Mouse (Mus musculus) midbrain, embryonic 10.5 days (tissue): Measurements from ENCODE around the gene Adh6b. TPM values are rescaled to one million over a fixed set of nuclear protein-coding genes. Genes with fewer than 3 reads are reported as not detected.

Source experiments
- DNase-seq: peaks from one replicate; pipeline ENCODE4 v3.0.0-alpha.2; 2017; ENCODE audit warnings: low spot score
- H3K27ac ChIP-seq: fragments of 300-500 bp; sonication (generic); replicated peaks from 2 replicates; pipeline ENCODE4 v1.5.1; 2016; ENCODE audit warnings: mild to moderate bottlenecking
- H3K27me3 ChIP-seq: fragments of 300-500 bp; sonication (generic); 2 replicates; pipeline ENCODE4 v1.6.1; 2016; ENCODE audit warnings: low read depth, mild to moderate bottlenecking; ENCODE audit not compliant: poor library complexity, severe bottlenecking
- H3K36me3 ChIP-seq: fragments of 300-500 bp; sonication (generic); 2 replicates; pipeline ENCODE4 v1.6.1; 2016; ENCODE audit warnings: mild to moderate bottlenecking, moderate library complexity
- H3K4me1 ChIP-seq: fragments of 300-500 bp; sonication (generic); 2 replicates; pipeline ENCODE4 v1.6.1; 2016
- H3K4me3 ChIP-seq: fragments of 300-500 bp; sonication (generic); 2 replicates; pipeline ENCODE4 v1.5.1; 2016; ENCODE audit warnings: mild to moderate bottlenecking, moderate library complexity
- H3K9me3 ChIP-seq: fragments of 300-500 bp; sonication (generic); replicated peaks from 2 replicates; pipeline ENCODE4 v1.6.1; 2016; ENCODE audit warnings: mild to moderate bottlenecking
- WGBS: fragments of 180-500 bp; shearing (Covaris S2); methylation state at CpG from one replicate; pipeline ENCODE4 v1.1.7; 2016; 5-methylcytosine and 5-hydroxymethylcytosine counted together
- polyA plus RNA-seq: library from polyadenylated mRNA; unstranded; fragments of >200 nt; fragmentation: Nextera tagmentation; extraction: Ambion mirVana; gene quantifications from 2 replicates; pipeline ENCODE4 v1.2.1, GENCODE M21; 2016

Gene Adh6b
- polyA plus RNA-seq: 0.47 and 1.0 TPM in 2 replicates

- DNase-seq: no peak
- H3K27me3 ChIP-seq: no peaks in the 10 kb centered on the region
- H3K4me1 ChIP-seq: peaks cover 3% of the 10 kb centered on the region; the same call in 1 of the 2 replicates
- no peak within 1 kb of the TSS for H3K27ac ChIP-seq
- H3K4me3 ChIP-seq: no peak within 1 kb of the TSS
- H3K9me3 ChIP-seq: no peaks in the 10 kb centered on the region
- 92% methylated on average over 14 of the region's 14 CpGs for WGBS
- H3K36me3 ChIP-seq: no peaks in the 10 kb centered on the region
Observed at GRCm38 (mm10) chr3:138341471-138341870, at the start of gene Adh6b. TSS of gene Adh6b (plus strand) at chr3:138341775.

DNA sequence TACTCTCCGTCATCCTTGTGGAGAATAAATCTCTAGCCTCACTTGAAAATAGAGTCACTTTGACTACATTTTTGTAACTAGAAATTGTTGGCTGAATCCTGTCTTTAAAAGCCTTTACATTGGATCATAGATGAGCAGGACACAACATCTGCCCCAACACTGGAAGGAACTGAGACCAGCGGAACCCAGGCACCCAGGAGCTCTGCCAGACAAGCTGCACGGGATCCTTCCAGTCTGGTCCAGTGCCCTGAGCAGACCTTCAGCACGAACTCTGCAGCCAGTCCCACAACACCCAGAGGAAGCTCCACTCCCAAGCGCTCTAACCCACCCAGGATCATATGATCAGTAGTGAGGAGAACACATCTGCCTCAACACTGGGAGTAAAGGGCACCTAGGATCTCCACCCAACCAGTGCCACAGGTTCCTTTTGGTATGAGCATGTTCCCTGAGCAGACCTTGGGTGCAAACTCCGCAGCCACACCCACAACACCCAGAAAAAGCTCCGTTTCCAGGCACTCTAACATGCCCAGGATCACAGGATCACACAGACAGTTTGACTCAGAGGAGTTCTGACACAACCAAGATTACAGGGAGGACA, 48.2 kb upstream of the Adh6b start:
- no peaks in the 10 kb centered on the region for H3K4me1 ChIP-seq
- no peaks in the 10 kb centered on the region for H3K36me3 ChIP-seq
- WGBS: 87% methylated on average over 7 of the region's 7 CpGs
- no peaks in the 10 kb centered on the region for H3K27me3 ChIP-seq
- H3K27ac ChIP-seq: no peak overlapping the region
- H3K4me3 ChIP-seq: no peak overlapping the region
- peaks cover 13% of the 10 kb centered on the region for H3K9me3 ChIP-seq
- DNase-seq: no peak

GRCm38 (mm10) chr3:138300130-138300529, 41.4 kb upstream of the Adh6b start:
- Histone ChIP-seq H3K4me1 (peaks cover 8% of the 10 kb centered on the region), H3K4me3 (no peak overlapping the region), H3K9me3 (peaks cover 15% of the 10 kb centered on the region), H3K27me3 (no peaks in the 10 kb centered on the region), H3K36me3 (no peaks in the 10 kb centered on the region), H3K27ac (no peak overlapping the region)
- no peak for DNase-seq
- WGBS: 93% methylated on average over 9 of the region's 9 CpGs

GRCm38 (mm10) chr3:138302676-138303075, 38.9 kb upstream of the Adh6b start:
- H3K4me3 ChIP-seq: no peak overlapping the region
- peaks cover 9% of the 10 kb centered on the region for H3K9me3 ChIP-seq
- H3K36me3 ChIP-seq: no peaks in the 10 kb centered on the region
- WGBS: 76% methylated on average over 4 of the region's 4 CpGs
- no peak for DNase-seq
- H3K4me1 ChIP-seq: peaks cover 20% of the 10 kb centered on the region
- H3K27me3 ChIP-seq: no peaks in the 10 kb centered on the region
- no peak overlapping the region for H3K27ac ChIP-seq

DNA sequence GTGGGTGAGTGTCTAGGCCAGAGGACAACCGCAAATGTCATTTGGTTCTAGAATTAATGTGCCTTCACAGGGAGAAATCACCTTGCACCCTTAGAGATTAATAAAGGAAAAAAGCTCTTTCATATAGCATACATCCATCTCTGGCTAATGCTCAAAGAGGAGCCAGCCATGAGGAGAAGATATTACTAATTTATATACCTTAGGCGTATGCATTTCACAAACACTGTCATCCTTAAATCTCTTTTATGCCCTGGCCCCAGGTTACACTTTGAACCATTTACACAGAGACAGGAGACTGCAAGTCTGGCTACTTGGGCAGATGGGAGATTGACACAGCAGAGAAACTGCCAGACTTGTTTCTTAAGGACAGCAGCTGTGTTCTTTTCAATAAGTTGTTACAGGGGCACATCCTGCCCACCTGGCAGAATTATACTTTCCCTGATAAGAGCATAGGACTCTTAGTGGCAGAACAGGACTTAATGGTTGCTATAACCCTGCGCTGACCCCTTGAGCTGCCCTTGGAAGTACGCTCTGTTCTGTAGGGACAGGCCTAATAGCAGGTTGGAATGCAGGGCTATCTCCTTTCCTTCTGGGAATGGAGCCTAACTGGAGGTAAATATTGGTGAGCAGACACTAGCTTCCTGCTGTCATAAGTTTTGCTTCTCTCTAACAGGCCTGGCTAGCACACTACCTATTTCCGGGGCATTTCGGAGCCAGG, 37.6 kb upstream of the Adh6b start:
- DNase-seq: no peak
- 90% methylated on average over 6 of the region's 6 CpGs for WGBS
- H3K27ac ChIP-seq: no peak overlapping the region
- no peaks in the 10 kb centered on the region for H3K36me3 ChIP-seq
- H3K4me3 ChIP-seq: no peak overlapping the region
- H3K27me3 ChIP-seq: no peaks in the 10 kb centered on the region
- H3K4me1 ChIP-seq: peaks cover 20% of the 10 kb centered on the region
- H3K9me3 ChIP-seq: no peaks in the 10 kb centered on the region

DNA sequence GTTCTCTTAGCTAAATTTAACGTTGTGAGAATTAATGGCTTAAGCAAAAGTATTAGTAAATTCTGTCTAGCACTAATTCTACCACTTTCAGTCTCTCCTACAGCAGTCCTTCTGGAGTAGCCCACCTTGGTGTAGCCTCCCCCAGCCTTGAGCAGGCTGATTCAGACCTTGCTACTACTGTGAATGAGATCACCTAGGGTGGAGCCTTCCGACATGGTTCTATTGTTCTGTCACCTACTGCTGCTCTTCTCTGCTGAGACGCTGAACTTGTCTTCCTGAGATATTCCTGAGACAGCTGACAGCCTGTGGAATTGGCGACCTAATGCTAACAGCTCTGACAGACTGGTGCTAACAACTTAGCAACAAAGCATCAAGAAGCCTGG, 37.1 kb upstream of the Adh6b start:
- Histone ChIP-seq H3K4me1 (peaks cover 20% of the 10 kb centered on the region), H3K36me3 (no peaks in the 10 kb centered on the region), H3K9me3 (no peaks in the 10 kb centered on the region), H3K27ac (no peak overlapping the region), H3K27me3 (no peaks in the 10 kb centered on the region), H3K4me3 (no peak overlapping the region)
- DNase-seq: no peak
- WGBS: 50% methylated on average over 4 of the region's 4 CpGs

- Histone ChIP-seq H3K4me1 (peaks cover 20% of the 10 kb centered on the region), H3K36me3 (no peaks in the 10 kb centered on the region), H3K27me3 (no peaks in the 10 kb centered on the region), H3K4me3 (no peak overlapping the region), H3K9me3 (no peaks in the 10 kb centered on the region), H3K27ac (no peak overlapping the region)
- 78% methylated on average over 10 of the region's 10 CpGs for WGBS
- DNase-seq: no peak
Observed at GRCm38 (mm10) chr3:138305486-138306289, 35.9 kb upstream of the Adh6b start.

GRCm38 (mm10) chr3:138306290-138306683, 35.3 kb upstream of the Adh6b start:
- Histone ChIP-seq H3K36me3 (no peaks in the 10 kb centered on the region), H3K4me3 (no peak overlapping the region), H3K27ac (0 out of 2 replicates have a peak overlapping the region, but pooled peaks have one; percentile 38), H3K27me3 (no peaks in the 10 kb centered on the region), H3K4me1 (peaks cover 20% of the 10 kb centered on the region), H3K9me3 (no peaks in the 10 kb centered on the region)
- 65% methylated on average over 8 of the region's 8 CpGs for WGBS
- DNase-seq: no peak

DNA sequence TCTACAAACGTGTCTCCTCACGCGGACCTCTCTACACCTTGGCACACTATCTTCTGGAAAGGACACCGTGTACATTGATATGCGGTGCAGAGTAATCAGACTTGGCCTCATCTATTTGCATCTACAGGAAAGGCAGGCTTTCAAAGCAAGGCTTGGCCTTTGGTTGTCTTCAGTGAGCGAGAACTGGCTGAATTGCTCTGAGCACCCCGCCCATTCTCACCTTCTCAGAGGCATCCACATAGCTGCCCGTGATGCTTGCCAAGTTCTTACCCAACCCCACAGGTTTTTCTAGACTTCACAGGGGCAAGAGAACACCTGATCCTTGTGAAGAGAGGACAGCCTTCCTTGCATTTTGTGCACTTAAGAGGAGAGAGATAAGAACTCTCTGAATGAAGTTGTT, 31.7 kb upstream of the Adh6b start:
- no peaks in the 10 kb centered on the region for H3K36me3 ChIP-seq
- no peak for DNase-seq
- WGBS: 95% methylated on average over 8 of the region's 8 CpGs
- no peaks in the 10 kb centered on the region for H3K27me3 ChIP-seq
- H3K27ac ChIP-seq: no peak overlapping the region
- H3K9me3 ChIP-seq: no peaks in the 10 kb centered on the region
- peaks cover 14% of the 10 kb centered on the region for H3K4me1 ChIP-seq
- H3K4me3 ChIP-seq: no peak overlapping the region

- Histone ChIP-seq H3K9me3 (no peaks in the 10 kb centered on the region), H3K27me3 (no peaks in the 10 kb centered on the region), H3K4me3 (no peak overlapping the region), H3K36me3 (no peaks in the 10 kb centered on the region), H3K27ac (no peak overlapping the region), H3K4me1 (peaks cover 4% of the 10 kb centered on the region; the same call in 1 of the 2 replicates)
- WGBS: 80% methylated on average over 6 of the region's 6 CpGs
- no peak for DNase-seq
Observed at GRCm38 (mm10) chr3:138311015-138311414, 30.6 kb upstream of the Adh6b start.

DNA sequence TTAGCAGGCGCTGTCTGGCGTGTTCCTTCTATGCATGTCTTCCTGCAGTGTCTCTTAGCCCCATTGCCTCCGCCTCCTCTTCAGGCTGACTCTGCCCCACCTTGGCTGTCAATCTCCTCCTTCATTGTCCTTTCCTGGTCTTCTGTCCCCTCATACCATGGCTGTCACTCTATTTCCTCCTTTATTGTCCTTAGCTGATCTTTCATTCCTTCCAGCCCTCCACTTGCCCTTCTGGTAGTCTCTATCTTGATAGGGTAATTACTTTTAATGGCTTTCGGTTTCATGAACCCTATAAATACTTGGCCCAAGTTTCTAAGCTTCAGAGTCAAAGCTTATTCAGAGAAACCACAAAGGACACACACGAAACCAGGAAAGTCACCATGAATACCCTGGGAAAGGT, 28.6 kb upstream of the Adh6b start, which contains the start of gene Adh6a:
Adh6a (plus strand) TSS at position 322 of the 400 bp plus-strand sequence.
- H3K27ac ChIP-seq: no peak within 1 kb of the TSS
- no peak within 1 kb of the TSS for H3K4me3 ChIP-seq
- no peaks in the 10 kb centered on the region for H3K9me3 ChIP-seq
- no peaks in the 10 kb centered on the region for H3K36me3 ChIP-seq
- no peak for DNase-seq
- H3K4me1 ChIP-seq: no peaks in the 10 kb centered on the region
- H3K27me3 ChIP-seq: no peaks in the 10 kb centered on the region
- 86% methylated on average over 5 of the region's 5 CpGs for WGBS

GRCm38 (mm10) chr3:138316908-138317472, 24.6 kb upstream of the Adh6b start:
- no peaks in the 10 kb centered on the region for H3K4me1 ChIP-seq
- H3K36me3 ChIP-seq: no peaks in the 10 kb centered on the region
- 80% methylated on average over 2 of the region's 2 CpGs for WGBS
- DNase-seq: no peak
- H3K9me3 ChIP-seq: no peaks in the 10 kb centered on the region
- H3K27me3 ChIP-seq: no peaks in the 10 kb centered on the region
- H3K27ac ChIP-seq: no peak overlapping the region
- H3K4me3 ChIP-seq: no peak overlapping the region
